Mouse (Mus musculus): ENCODE data around the gene Sh3bp5. TPM values are rescaled to one million over a fixed set of nuclear protein-coding genes. Genes with fewer than 3 reads are reported as not detected.

The Sh3bp5 gene
- polyA plus RNA-seq, 1 experiment from 2014 or later, result 142 TPM

DNA sequence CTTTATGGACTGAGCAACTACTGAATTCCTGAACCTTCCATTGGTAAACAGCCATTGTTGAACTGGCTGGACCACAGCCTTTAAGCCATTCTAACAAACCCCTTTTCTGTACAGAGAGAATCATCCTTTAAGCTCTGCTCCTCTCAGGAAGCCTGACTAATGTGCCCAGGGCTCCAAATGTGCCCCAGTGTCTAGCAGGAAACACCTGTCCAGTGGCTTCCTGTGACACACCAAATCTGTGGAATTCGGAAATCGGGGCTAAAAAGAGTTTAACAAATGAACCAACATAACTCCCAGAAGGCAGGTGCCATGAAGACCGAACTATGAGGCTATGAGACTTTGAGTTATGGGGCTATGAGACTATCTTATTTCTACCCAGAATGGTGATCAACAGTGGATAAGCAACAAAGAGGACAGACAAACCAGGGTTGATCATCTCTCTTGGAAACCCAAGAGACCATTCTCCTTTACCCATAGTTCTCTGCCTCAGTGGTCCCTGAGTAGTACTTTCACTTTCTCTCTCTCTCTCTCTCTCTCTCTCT lies 4.0 kb downstream of the Sh3bp5 start:
- 92% methylated on average over 3 of the region's 3 CpGs for WGBS
- no peak overlapping the region for H3K27ac ChIP-seq
- no peaks in the 10 kb centered on the region for H3K27me3 ChIP-seq
- peaks cover 46% of the 10 kb centered on the region for H3K36me3 ChIP-seq
- H3K4me3 ChIP-seq, result no peak overlapping the region
- H3K4me2 ChIP-seq, result no peak overlapping the region
- H3K9ac ChIP-seq, result no peak overlapping the region
- no peaks in the 10 kb centered on the region for H3K9me3 ChIP-seq
- no peak for ATAC-seq (ENCODE audit: low FRiP score)
- H3K4me1 ChIP-seq (replicated peaks), result peaks cover 56% of the 10 kb centered on the region

DNA sequence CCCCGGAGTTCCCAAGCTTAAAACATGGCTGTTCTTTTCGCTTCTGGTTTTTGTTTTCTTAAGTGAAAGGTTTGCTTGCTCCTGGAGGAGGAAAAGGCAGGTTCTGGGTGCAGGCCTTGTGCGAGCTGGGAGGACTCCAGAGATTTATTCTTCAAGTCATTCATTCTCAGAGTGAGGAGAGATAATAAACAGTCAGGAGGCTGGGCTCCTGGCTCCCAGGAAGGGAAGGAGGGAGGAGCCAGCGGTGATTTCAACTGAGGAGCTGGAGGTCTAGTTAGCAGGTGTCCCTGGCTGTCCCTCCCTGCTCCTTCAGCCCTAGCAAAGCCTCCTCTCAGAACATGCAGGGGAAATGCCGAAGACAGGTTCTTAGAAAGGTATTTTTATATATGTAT lies 6.9 kb downstream of the Sh3bp5 start:
- Histone ChIP-seq H3K4me3 (no peak overlapping the region), H3K9ac (no peak overlapping the region), H3K9me3 (peaks cover 6% of the 10 kb centered on the region; the same call in 1 of the 2 replicates), H3K27me3 (no peaks in the 10 kb centered on the region), H3K4me1 (replicated peaks) (peaks cover 43% of the 10 kb centered on the region), H3K4me2 (no peak overlapping the region), H3K36me3 (peaks cover 64% of the 10 kb centered on the region), H3K27ac (0 out of 2 replicates have a peak overlapping the region, but pooled peaks have one; percentile 18)
- WGBS, result 60% methylated on average over 5 of the region's 5 CpGs
- ATAC-seq (ENCODE audit: low FRiP score), result no peak

DNA sequence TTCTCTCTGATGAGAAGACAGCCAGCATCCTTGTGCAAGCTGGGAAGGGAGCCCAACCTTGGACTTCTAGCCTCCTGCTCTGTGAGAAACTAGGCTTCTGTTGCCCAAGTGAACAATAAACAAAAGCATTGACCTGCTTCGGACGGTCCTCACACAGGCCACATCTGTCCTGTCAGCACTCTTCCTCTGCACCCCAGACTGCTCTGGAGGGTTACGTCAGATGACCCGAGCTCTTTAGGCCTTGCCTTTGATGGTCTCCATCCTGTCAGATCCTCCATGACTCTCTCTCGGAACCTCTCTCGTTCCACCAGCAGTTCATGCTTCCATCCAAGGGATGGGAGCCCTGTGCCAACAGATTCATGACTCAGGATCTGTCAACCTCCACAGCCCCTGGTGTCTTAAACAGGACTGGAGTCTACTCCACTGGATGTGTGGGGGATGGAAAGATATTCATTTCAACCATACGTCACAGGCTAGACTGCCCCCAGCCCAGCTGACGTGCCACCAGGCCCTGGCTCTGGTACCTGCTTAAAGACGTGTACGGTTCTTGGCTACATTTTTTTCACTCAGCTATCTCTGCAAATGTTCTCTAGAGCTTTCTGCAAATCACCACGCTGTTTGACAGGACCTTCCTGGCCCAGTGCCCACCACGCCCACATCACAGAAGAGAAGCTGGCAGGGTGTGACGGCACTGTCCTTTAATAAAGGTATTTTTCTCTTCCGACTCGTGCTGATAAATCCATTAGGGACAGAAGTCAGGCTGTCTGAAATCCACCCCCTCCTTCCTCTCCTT lies 7.5 kb downstream of the Sh3bp5 start:
- H3K36me3 ChIP-seq, result peaks cover 65% of the 10 kb centered on the region
- ATAC-seq (ENCODE audit: low FRiP score), result no peak

DNA sequence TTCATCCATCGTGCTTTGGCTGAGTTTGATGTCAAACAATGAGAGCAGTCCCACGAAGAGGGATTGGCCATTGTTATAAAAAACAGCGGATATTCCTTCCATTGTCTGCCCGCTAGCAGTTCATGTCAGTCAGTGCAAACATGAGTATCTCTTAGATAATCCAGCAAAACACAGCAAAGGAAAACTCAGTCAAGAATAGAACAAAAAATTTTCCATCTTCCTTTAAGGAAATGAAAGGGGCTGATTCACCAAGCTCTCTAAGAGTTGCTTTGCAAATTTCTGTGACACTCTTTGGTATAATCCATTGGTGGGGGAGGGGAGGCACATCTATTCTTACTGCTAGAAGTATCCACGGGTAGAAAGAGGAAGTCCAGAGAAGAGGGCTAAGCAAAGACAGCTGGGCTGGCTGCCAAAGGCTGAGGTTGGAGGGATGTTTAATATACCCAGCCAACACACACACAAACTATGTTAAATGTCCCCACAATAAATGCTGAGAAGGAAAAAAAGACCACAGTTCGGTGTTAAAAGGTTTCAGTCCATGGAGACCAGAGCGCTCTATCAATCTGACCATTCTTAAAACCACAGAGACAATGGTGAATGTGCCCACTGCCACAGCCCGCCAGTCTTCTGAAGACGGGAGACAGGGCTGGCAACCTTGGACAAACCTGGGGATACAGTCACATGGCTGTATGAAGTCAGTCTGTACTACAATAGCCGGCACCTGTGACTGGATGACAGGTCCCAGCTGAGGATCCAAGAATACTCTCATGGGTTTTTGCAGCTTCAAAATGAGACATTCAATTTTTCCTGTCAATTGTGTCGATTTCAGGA lies 12.7 kb downstream of the Sh3bp5 start:
- Histone ChIP-seq H3K4me3 (no peak overlapping the region), H3K27me3 (no peaks in the 10 kb centered on the region), H3K27ac (0 out of 2 replicates have a peak overlapping the region, but pooled peaks have one; percentile 6), H3K9ac (no peak overlapping the region), H3K9me3 (peaks cover 6% of the 10 kb centered on the region; the same call in 1 of the 2 replicates), H3K4me2 (no peak overlapping the region), H3K36me3 (peaks cover 43% of the 10 kb centered on the region), H3K4me1 (replicated peaks) (peaks cover 39% of the 10 kb centered on the region)
- WGBS, result 58% methylated on average over 11 of the region's 11 CpGs
- ATAC-seq (ENCODE audit: low FRiP score), result no peak

More for the DNA sequence above, 7.5 kb downstream of the Sh3bp5 start:
- peaks cover 43% of the 10 kb centered on the region for H3K4me1 ChIP-seq (replicated peaks)
- WGBS, result 70% methylated on average over 15 of the region's 15 CpGs
- H3K9ac ChIP-seq, result no peak overlapping the region
- no peak overlapping the region for H3K27ac ChIP-seq
- H3K4me2 ChIP-seq, result no peak overlapping the region
- H3K27me3 ChIP-seq, result no peaks in the 10 kb centered on the region
- H3K4me3 ChIP-seq, result no peak overlapping the region
- peaks cover 6% of the 10 kb centered on the region; the same call in 1 of the 2 replicates for H3K9me3 ChIP-seq

DNA sequence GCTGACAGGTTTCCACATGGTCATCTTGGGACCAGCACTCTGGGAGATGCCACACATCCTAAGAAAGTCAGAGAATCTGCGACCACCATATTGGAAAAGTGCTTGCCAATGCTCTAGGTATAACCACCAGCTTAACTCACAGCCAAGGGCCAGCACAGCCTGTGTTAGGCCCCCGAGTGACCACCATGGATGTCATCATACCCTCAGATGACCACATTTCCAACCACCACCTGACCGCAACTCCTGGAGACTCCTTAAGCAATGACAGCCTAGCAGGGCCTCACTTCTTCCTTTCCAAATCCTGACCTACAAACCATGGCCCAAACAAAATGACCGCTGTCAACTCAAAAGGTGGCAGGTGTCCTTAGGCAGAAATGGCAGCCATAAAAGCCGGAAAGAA lies 13.5 kb downstream of the Sh3bp5 start:
- 94% methylated on average over 5 of the region's 5 CpGs for WGBS
- no peak overlapping the region for H3K27ac ChIP-seq
- peaks cover 39% of the 10 kb centered on the region for H3K4me1 ChIP-seq (replicated peaks)
- H3K9ac ChIP-seq, result no peak overlapping the region
- H3K36me3 ChIP-seq, result peaks cover 35% of the 10 kb centered on the region
- peaks cover 6% of the 10 kb centered on the region; the same call in 1 of the 2 replicates for H3K9me3 ChIP-seq
- no peak overlapping the region for H3K4me3 ChIP-seq
- no peak overlapping the region for H3K4me2 ChIP-seq
- H3K27me3 ChIP-seq, result no peaks in the 10 kb centered on the region
- no peak for ATAC-seq (ENCODE audit: low FRiP score)

DNA sequence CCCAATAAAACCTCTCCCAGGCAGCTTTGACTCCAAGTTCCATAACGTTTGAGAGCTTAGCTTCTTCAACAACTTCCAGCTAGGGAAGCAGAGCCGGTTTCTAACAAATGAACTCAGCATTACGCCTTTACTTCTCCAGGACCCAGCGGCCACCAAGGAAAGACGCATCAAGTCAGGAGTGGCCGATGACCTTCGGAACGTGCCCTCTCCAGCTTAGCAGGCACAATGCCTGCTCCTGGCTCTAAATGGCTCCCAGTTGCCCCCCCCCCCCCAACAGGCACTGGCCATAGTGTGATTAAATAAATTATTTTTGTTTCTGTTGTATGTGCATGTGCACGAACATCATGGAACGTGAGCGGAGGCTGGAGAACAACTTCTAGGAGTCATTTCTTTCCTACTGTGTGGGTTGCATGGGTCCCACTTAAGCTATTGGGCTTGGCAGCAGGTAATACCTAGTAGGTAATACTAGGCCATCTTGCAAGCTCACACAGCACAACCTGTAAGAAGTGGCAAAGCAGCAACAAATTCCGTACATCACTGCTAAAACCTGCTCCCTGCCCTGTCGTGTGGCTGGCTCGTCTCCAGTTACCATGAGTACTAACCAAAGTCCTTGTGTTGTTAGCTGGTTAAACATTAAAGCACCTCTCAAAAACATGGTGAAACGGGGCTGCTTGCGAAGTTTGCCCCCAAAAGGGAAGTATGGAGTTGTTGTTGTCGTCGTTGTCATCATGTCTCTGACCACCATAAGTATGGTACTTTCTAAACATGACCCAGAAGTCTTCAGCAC lies 14.2 kb downstream of the Sh3bp5 start:
- no peak for ATAC-seq (ENCODE audit: low FRiP score)
- WGBS, result 83% methylated on average over 18 of the region's 18 CpGs
- no peaks in the 10 kb centered on the region for H3K27me3 ChIP-seq
- H3K27ac ChIP-seq, result 0 out of 2 replicates have a peak overlapping the region, but pooled peaks have one; percentile 1
- no peak overlapping the region for H3K4me2 ChIP-seq
- H3K9ac ChIP-seq, result no peak overlapping the region
- H3K4me3 ChIP-seq, result no peak overlapping the region
- H3K36me3 ChIP-seq, result peaks cover 28% of the 10 kb centered on the region
- peaks cover 41% of the 10 kb centered on the region for H3K4me1 ChIP-seq (replicated peaks)
- peaks cover 6% of the 10 kb centered on the region; the same call in 1 of the 2 replicates for H3K9me3 ChIP-seq

DNA sequence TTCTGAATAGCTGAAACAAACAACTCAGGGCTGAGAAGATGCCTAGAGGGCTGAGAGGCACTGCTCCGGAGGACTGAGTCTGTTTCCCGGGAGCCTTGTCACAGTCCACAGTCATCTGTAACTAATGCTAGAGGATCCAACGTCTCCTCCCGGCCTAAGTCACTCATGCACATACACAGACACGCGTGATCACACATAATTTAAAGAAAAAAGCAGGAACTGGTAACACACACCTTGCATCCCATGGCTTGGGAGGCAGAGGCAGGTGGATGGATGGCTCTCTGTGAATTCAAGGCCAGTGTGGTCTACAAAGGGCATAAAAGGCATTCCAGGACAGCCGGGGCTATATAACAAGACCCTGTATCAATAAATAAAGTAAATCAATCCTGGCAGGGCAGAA lies 14.9 kb downstream of the Sh3bp5 start:
- no peak overlapping the region for H3K4me2 ChIP-seq
- 0 out of 2 replicates have a peak overlapping the region, but pooled peaks have one; percentile 1 for H3K27ac ChIP-seq
- H3K9ac ChIP-seq, result no peak overlapping the region
- peaks cover 6% of the 10 kb centered on the region; the same call in 1 of the 2 replicates for H3K9me3 ChIP-seq
- H3K36me3 ChIP-seq, result peaks cover 21% of the 10 kb centered on the region
- H3K27me3 ChIP-seq, result no peaks in the 10 kb centered on the region
- 43% methylated on average over 7 of the region's 7 CpGs for WGBS
- no peak overlapping the region for H3K4me3 ChIP-seq
- no peak for ATAC-seq (ENCODE audit: low FRiP score)
- H3K4me1 ChIP-seq (replicated peaks), result peaks cover 41% of the 10 kb centered on the region

DNA sequence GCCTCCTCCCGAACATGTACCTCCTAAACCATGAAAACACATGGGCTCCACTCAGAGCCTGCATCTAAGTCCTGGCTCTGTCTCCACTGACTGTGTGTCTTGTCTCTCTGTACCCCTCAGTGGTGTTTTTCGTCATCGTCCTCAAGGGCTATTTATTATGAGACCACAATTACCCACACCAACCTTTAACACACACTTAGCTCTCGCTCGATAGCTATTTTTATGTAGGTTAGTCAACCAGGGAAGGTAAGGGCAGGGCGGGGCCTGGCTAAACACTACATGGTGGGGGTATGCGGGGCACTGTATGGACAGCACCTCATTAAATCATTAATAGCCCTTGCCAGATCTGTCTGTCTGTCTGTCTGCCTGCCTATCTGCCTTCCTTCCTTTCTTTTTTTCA lies 15.3 kb downstream of the Sh3bp5 start:
- Histone ChIP-seq H3K4me2 (no peak overlapping the region), H3K4me1 (replicated peaks) (peaks cover 41% of the 10 kb centered on the region), H3K27ac (0 out of 2 replicates have a peak overlapping the region, but pooled peaks have one; percentile 1), H3K9me3 (peaks cover 2% of the 10 kb centered on the region; the same call in 1 of the 2 replicates), H3K27me3 (no peaks in the 10 kb centered on the region), H3K9ac (no peak overlapping the region), H3K4me3 (no peak overlapping the region), H3K36me3 (peaks cover 19% of the 10 kb centered on the region)
- 87% methylated on average over 7 of the region's 7 CpGs for WGBS
- no peak for ATAC-seq (ENCODE audit: low FRiP score)

DNA sequence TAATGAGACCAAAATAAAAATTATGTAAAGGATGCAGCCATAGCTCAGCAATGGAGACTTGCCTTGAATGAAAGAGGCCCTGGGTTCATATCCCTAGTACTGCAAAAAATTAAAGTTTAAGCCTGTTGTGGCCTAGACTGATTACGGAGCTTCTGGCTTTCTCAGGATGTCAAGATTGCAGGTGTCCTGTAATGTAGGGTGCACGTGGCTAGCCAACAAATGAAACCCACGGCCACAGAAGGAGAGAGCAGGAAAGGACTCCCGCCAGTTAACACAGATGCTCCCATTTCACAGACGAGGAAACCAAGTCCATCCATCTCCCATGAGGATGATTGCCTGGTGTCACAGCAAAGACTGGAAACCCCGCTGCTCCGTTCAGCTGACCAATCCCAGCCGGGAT lies 15.7 kb downstream of the Sh3bp5 start:
- Histone ChIP-seq H3K4me2 (no peak overlapping the region), H3K9me3 (no peaks in the 10 kb centered on the region), H3K9ac (no peak overlapping the region), H3K27ac (no peak overlapping the region), H3K4me1 (replicated peaks) (peaks cover 46% of the 10 kb centered on the region), H3K4me3 (no peak overlapping the region), H3K27me3 (no peaks in the 10 kb centered on the region), H3K36me3 (peaks cover 15% of the 10 kb centered on the region)
- no peak for ATAC-seq (ENCODE audit: low FRiP score)
- 95% methylated on average over 8 of the region's 8 CpGs for WGBS

DNA sequence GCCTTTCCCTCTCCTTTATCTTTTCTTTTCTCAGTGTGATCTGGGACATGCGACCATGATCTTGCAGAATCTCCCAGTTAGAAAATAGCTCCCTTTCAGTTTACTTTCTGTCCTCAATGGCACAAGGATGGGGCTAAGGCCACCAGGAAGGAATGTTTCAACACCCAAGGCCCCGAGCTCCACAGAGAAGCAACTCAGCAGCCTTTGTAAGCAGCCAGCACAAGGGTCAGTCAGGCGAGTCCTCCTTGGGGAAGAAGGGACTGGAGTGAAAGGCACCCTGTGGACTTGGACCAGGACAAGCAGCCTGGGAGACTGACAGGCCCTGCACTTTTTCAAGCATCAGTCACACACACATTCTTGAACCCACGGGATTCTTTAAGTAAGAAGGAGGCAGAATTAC lies 16.6 kb downstream of the Sh3bp5 start:
- Histone ChIP-seq H3K4me1 (replicated peaks) (peaks cover 54% of the 10 kb centered on the region), H3K4me3 (no peak overlapping the region), H3K36me3 (peaks cover 15% of the 10 kb centered on the region), H3K27me3 (no peaks in the 10 kb centered on the region), H3K9ac (no peak overlapping the region), H3K27ac (no peak overlapping the region), H3K9me3 (no peaks in the 10 kb centered on the region), H3K4me2 (no peak overlapping the region)
- WGBS, result 32% methylated on average over 4 of the region's 4 CpGs
- no peak for ATAC-seq (ENCODE audit: low FRiP score)

DNA sequence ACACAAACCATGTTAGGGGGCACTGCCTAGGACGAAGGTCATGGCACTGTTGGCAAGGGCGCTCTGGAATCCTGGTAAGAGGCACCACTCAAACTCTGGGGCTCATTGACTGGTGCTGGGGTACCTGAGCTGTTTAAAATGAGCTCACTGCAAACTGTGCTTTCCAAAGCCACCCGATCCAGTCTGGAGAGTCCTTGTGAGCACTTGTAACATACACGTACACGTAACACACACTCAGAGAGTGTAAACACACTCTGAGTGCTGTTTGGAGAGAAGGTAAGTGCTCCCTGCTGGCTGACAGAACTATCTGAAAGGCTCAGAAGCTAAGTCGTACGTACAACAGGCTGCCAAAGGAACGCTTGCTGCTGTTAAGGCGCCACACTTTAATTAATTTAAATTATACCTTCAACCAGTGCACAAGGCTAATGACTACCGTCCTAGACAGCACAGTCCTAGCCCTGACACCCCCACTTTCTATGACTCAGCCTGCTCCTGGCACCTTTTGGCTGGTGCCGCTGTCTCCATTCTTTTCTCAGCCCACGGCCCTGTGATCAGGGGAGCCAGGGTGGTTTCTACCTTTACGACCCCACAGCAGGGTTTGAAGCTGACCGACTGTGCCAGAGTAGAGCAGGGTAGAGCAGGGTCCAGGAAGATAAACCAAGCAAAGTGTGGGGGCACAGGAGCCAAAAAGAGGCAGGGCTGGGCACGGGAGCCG lies 18.9 kb downstream of the Sh3bp5 start:
- peaks cover 60% of the 10 kb centered on the region for H3K4me1 ChIP-seq (replicated peaks)
- WGBS, result 85% methylated on average over 16 of the region's 16 CpGs
- no peak overlapping the region for H3K9ac ChIP-seq
- ATAC-seq (ENCODE audit: low FRiP score), result no peak
- no peaks in the 10 kb centered on the region for H3K9me3 ChIP-seq
- no peak overlapping the region for H3K27ac ChIP-seq
- H3K4me3 ChIP-seq, result no peak overlapping the region
- H3K27me3 ChIP-seq, result no peaks in the 10 kb centered on the region
- H3K36me3 ChIP-seq, result peaks cover 5% of the 10 kb centered on the region
- H3K4me2 ChIP-seq, result no peak overlapping the region

Measured in hindbrain, embryonic 13.5 days (tissue).